Mouse (Mus musculus): ENCODE results near the gene Zfp420. TPM values are rescaled to one million over a fixed set of nuclear protein-coding genes. Genes with fewer than 3 reads are reported as not detected.

Gene Zfp420
- polyA plus RNA-seq, 1 experiment from 2014 or later = 12.2 TPM

GRCm38 (mm10) chr7:29922780-29923179, 63.0 kb downstream of the Zfp420 start:
- Histone ChIP-seq H3K9me3 (ENCODE audit: control insufficient read depth, low read depth, low read length) (no peaks in the 10 kb centered on the region), H3K9ac (replicated peaks; ENCODE audit: low read depth, low read length) (no peak overlapping the region), H3K4me3 (ENCODE audit: low read depth, low read length) (no peak overlapping the region), H3K36me3 (ENCODE audit: control insufficient read depth, insufficient read depth, low read length) (no peaks in the 10 kb centered on the region), H3K4me1 (ENCODE audit: control insufficient read depth, insufficient read depth, low read length) (no peaks in the 10 kb centered on the region), H3K4me2 (replicated peaks; ENCODE audit: low read depth, low read length) (no peak overlapping the region), H3K27ac (ENCODE audit: low read length) (no peak overlapping the region), H3K27me3 (ENCODE audit: control insufficient read depth, insufficient read depth, low read length) (no peaks in the 10 kb centered on the region)
- ATAC-seq (ENCODE audit: insufficient number of reproducible peaks, insufficient read depth, low FRiP score, low read depth) = no peak
- WGBS = 61% methylated on average over 2 of the region's 2 CpGs

Small RNA genes lying within 50 kb of the gene (microRNA-seq; reads per million reads assigned to microRNA genes)
- gene Mir7668 = not detected

Other genes starting within 250 kb of the Zfp420 start
- gene Catsperg2, start 132.9 kb upstream of the Zfp420 start, polyA plus RNA-seq (2014; fragmentation: Nextera tagmentation; extraction: Ambion mirVana) = not detected in 2 replicates
- gene Zfp84, start 91.4 kb upstream of the Zfp420 start, polyA plus RNA-seq (2014; fragmentation: Nextera tagmentation; extraction: Ambion mirVana) = 13.9 and 16.3 TPM in 2 replicates
- gene Zfp30, start 76.0 kb upstream of the Zfp420 start, polyA plus RNA-seq (2014; fragmentation: Nextera tagmentation; extraction: Ambion mirVana) = 8.6 and 10.2 TPM in 2 replicates
- 13.5 and 16.6 TPM in 2 replicates for gene Zfp790, start 43.9 kb upstream of the Zfp420 start, polyA plus RNA-seq (2014; fragmentation: Nextera tagmentation; extraction: Ambion mirVana)
- gene Zfp940, start 6.3 kb upstream of the Zfp420 start, polyA plus RNA-seq (2014; fragmentation: Nextera tagmentation; extraction: Ambion mirVana) = 6.3 and 6.5 TPM in 2 replicates
- gene Zfp27, start 46.6 kb downstream of the Zfp420 start, polyA plus RNA-seq (2014; fragmentation: Nextera tagmentation; extraction: Ambion mirVana) = 10.9 and 12.8 TPM in 2 replicates
- gene Zfp383, start 48.2 kb downstream of the Zfp420 start, polyA plus RNA-seq (2014; fragmentation: Nextera tagmentation; extraction: Ambion mirVana) = 6.7 and 8.0 TPM in 2 replicates
- 12.0 and 13.3 TPM in 2 replicates for gene Zfp74, start 94.1 kb downstream of the Zfp420 start, polyA plus RNA-seq (2014; fragmentation: Nextera tagmentation; extraction: Ambion mirVana)
- 21.6 and 25.0 TPM in 2 replicates for gene Zfp568, start 124.0 kb downstream of the Zfp420 start, polyA plus RNA-seq (2014; fragmentation: Nextera tagmentation; extraction: Ambion mirVana)
- gene Zfp14, start 191.4 kb downstream of the Zfp420 start, polyA plus RNA-seq (2014; fragmentation: Nextera tagmentation; extraction: Ambion mirVana) = 3.6 and 4.4 TPM in 2 replicates
- gene Zfp82, start 212.9 kb downstream of the Zfp420 start, polyA plus RNA-seq (2014; fragmentation: Nextera tagmentation; extraction: Ambion mirVana) = 5.0 and 5.7 TPM in 2 replicates
- 2.0 and 2.1 TPM in 2 replicates for gene Gm26920, start 230.4 kb downstream of the Zfp420 start, polyA plus RNA-seq (2014; fragmentation: Nextera tagmentation; extraction: Ambion mirVana)
- 7.5 and 11.2 TPM in 2 replicates for gene Zfp566, start 230.5 kb downstream of the Zfp420 start, polyA plus RNA-seq (2014; fragmentation: Nextera tagmentation; extraction: Ambion mirVana)
- 132 and 142 TPM in 2 replicates for gene Zfp260, start 234.8 kb downstream of the Zfp420 start, polyA plus RNA-seq (2014; fragmentation: Nextera tagmentation; extraction: Ambion mirVana)

Data from stomach, embryonic 14.5 days (tissue).